Mouse (Mus musculus) testis, adult 2 months (tissue): Measurements from ENCODE around the gene Ncam1.

ENCODE experiments used
- CTCF ChIP-seq: fragments of 200-500 bp; IDR thresholded peaks from 2 replicates; pipeline ENCODE4 v1.5.1; 2012; ENCODE audit warnings: low read depth, mild to moderate bottlenecking, inconsistent platforms, low read length, moderate library complexity; ENCODE audit not compliant: control insufficient read depth, insufficient read depth, insufficient replicate concordance
- POLR2A ChIP-seq: fragments of 200-500 bp; IDR thresholded peaks from 2 replicates; pipeline ENCODE4 v1.6.1; 2012; ENCODE audit warnings: low read depth, mild to moderate bottlenecking, inconsistent platforms, low read length, moderate library complexity; ENCODE audit not compliant: control insufficient read depth

DNA sequence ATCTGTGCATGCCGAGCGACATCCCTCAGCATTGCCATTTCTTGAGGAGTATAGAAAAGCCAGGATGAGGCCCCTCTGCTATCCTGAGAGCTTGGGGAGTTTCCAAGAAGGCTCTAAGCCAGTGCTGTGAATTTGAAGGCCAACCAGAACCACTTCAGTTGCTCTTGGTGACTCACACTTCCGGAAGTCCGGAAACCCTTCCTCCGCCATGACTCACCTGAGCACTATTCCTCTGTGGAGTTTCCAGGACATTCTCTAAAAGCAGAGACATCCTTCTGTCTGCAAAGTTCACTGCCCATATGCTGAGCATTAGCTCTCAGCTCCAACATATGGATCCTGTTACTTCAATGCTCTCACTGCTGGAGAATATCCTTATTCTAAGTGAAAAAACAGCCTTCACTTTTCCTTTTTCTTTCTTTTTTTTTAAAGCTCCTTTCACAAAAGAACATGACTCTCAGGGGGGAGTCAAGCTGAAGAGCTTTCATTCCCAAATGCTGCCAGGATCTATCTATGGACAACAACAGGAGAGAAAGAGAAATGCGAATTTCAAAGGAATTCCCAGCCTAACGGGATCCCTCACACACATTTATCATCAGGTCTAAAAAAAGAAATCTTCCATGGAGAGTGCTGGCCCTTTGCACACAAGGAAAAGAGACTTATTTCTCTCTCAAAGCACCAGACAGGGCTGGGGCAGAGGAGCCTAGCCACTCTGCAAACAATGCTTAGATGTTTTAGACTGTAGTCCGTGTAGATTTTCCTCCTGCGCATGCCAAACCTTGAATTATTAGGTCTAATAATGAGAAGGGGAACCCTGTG lies 226.8 kb downstream of the Ncam1 start:
- no peak for TF ChIP-seq POLR2A
- no peak for TF ChIP-seq CTCF
